Mouse (Mus musculus) hematopoietic stem cell, adult 5-6 weeks (primary cell): ENCODE data around the gene Slc16a13. TPM values are rescaled to one million over a fixed set of nuclear protein-coding genes. Genes with fewer than 3 reads are reported as not detected.

Experiments
- total RNA-seq: library from RNA; stranded (forward); fragments of 172-1452, 232-1000 nt; gene quantifications from 2 replicates; pipeline ENCODE4 v1.2.3, GENCODE M21; 2017

Slc16a13 gene
- total RNA-seq, 1 experiment from 2014 or later, result 15.6 TPM

Other genes starting within 250 kb of the Slc16a13 start
- 17.3 and 21.4 TPM in 2 replicates for gene Ctdnep1, start 239.9 kb downstream of the Slc16a13 start, total RNA-seq
- 48.6 and 59.9 TPM in 2 replicates for gene Elp5, start 238.5 kb downstream of the Slc16a13 start, total RNA-seq
- gene Gabarap, start 229.9 kb downstream of the Slc16a13 start, total RNA-seq, result 211 and 252 TPM in 2 replicates
- 44.2 and 45.3 TPM in 2 replicates for gene Phf23, start 225.3 kb downstream of the Slc16a13 start, total RNA-seq
- gene Dvl2, start 220.5 kb downstream of the Slc16a13 start, total RNA-seq, result 22.6 and 35.9 TPM in 2 replicates
- 42.8 and 51.7 TPM in 2 replicates for gene Acadvl, start 205.7 kb downstream of the Slc16a13 start, total RNA-seq
- gene Dlg4, start 204.1 kb downstream of the Slc16a13 start, total RNA-seq, result 9.3 and 10.0 TPM in 2 replicates
- gene Asgr1, start 167.0 kb downstream of the Slc16a13 start, total RNA-seq, result 1.1 TPM in 1 of 2 replicates, not detected in the other
- gene Asgr2, start 128.4 kb downstream of the Slc16a13 start, total RNA-seq, result 0.45 TPM in 1 of 2 replicates, not detected in the other
- gene Mgl2, start 90.7 kb downstream of the Slc16a13 start, total RNA-seq, result 1.2 and 5.9 TPM in 2 replicates
- gene Clec10a, start 64.9 kb downstream of the Slc16a13 start, total RNA-seq, result 9.9 and 14.6 TPM in 2 replicates
- gene Slc16a11, start 8.3 kb downstream of the Slc16a13 start, total RNA-seq, result 5.9 and 10.0 TPM in 2 replicates
- 0.69 and 1.4 TPM in 2 replicates for gene Bcl6b, start 8.7 kb upstream of the Slc16a13 start, total RNA-seq
- 19.7 and 35.1 TPM in 2 replicates for gene 0610010K14Rik, start 16.9 kb upstream of the Slc16a13 start, total RNA-seq
- gene Gm21988, start 18.8 kb upstream of the Slc16a13 start, total RNA-seq, result 3.7 TPM in 1 of 2 replicates, not detected in the other
- 19.7 and 22.5 TPM in 2 replicates for gene Rnasek, start 18.8 kb upstream of the Slc16a13 start, total RNA-seq
- 0.25 and 0.30 TPM in 2 replicates for gene Alox12, start 34.3 kb upstream of the Slc16a13 start, total RNA-seq
- gene Alox12e, start 101.6 kb upstream of the Slc16a13 start, total RNA-seq, result not detected in 2 replicates
- 1.6 and 4.4 TPM in 2 replicates for gene Alox15, start 131.0 kb upstream of the Slc16a13 start, total RNA-seq
- gene Pelp1, start 189.0 kb upstream of the Slc16a13 start, total RNA-seq, result 8.8 and 9.8 TPM in 2 replicates
- 43.3 and 68.7 TPM in 2 replicates for gene Arrb2, start 211.6 kb upstream of the Slc16a13 start, total RNA-seq
- 38.1 and 40.7 TPM in 2 replicates for gene Med11, start 230.9 kb upstream of the Slc16a13 start, total RNA-seq
- gene Zmynd15, start 238.4 kb upstream of the Slc16a13 start, total RNA-seq, result 0.35 TPM in 1 of 2 replicates, not detected in the other
- gene Cxcl16, start 238.9 kb upstream of the Slc16a13 start, total RNA-seq, result 1.8 TPM in 1 of 2 replicates, not detected in the other